Mouse (Mus musculus): ENCODE results near the gene Drc7.

- TF ChIP-seq CTCF (IDR thresholded peaks at IDR 0.05; ENCODE audit: extremely low read depth, insufficient read length, insufficient replicate concordance, low read depth, low read length) (no peak), POLR2A (IDR thresholded peaks at IDR 0.05; ENCODE audit: low read depth, low read length) (no peak)
Observed at GRCm38 (mm10) chr8:95084261-95084660, 29.4 kb downstream of the Drc7 start.

Measured in small intestine, adult 2 months (tissue).